Mouse (Mus musculus): ENCODE results near the gene Ubl3.

DNA sequence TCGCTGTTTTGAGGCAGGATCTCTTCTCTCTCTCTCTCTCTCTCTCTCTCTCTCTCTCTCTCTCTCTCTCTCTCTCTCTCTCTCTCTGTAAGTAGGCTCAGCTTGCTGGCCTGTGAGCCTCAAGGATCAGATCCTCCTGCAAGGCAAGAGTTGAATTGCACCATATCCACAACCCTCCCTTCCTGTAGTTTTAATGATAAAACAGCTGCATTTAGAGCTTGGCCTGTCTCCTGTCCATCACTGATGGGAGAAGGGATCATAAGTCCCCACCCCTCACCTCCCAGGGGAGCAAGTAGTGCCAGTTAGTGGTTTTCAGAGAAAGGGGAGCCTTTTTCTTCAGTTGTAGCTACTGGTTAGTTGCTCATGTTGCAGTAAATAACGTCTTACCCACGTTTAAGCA lies 11.5 kb upstream of the Ubl3 start:
- no peak for TF ChIP-seq CTCF (IDR thresholded peaks at IDR 0.05; ENCODE audit: insufficient read depth, low read length)
- TF ChIP-seq POLR2A (IDR thresholded peaks at IDR 0.05; ENCODE audit: borderline replicate concordance, extremely low read depth, low read depth, low read length) = no peak

All from lung, adult 2 months (tissue).